Mouse (Mus musculus) liver, postnatal 0 days (tissue): ENCODE results near the gene Iqgap1. TPM values are rescaled to one million over a fixed set of nuclear protein-coding genes. Genes with fewer than 3 reads are reported as not detected.

Experiments used
- ATAC-seq: fragments of 200-750 bp; cut with Nextera tagmentation; 2 replicates; pipeline ENCODE4 v1.8.0; 2017; ENCODE audit warnings: mild to moderate bottlenecking, moderate library complexity
- DNase-seq: peaks from one replicate; pipeline ENCODE4 v3.0.0-alpha.2; 2016
- H3K27ac ChIP-seq: fragments of 300-500 bp; sonication (generic); 2 replicates; pipeline ENCODE4 v1.5.1; 2014; ENCODE audit warnings: antibody characterized with exemption, moderate library complexity, mild to moderate bottlenecking, low read depth
- H3K27me3 ChIP-seq: fragments of 300-500 bp; sonication (generic); 2 replicates; pipeline ENCODE4 v1.6.1; 2014; ENCODE audit warnings: low read length, control low read depth, mixed read lengths; ENCODE audit not compliant: insufficient read depth
- H3K36me3 ChIP-seq: fragments of 300-500 bp; sonication (generic); replicated peaks from 2 replicates; pipeline ENCODE4 v1.6.1; 2014; ENCODE audit warnings: mild to moderate bottlenecking, control low read depth, low read length, moderate library complexity, mixed read lengths; ENCODE audit not compliant: insufficient read depth
- H3K4me1 ChIP-seq: fragments of 300-500 bp; sonication (generic); 2 replicates; pipeline ENCODE4 v1.6.1; 2014; ENCODE audit warnings: antibody characterized with exemption, mild to moderate bottlenecking, control low read depth; ENCODE audit not compliant: insufficient read depth
- H3K4me2 ChIP-seq: fragments of 300-500 bp; sonication (generic); 2 replicates; pipeline ENCODE4 v1.6.1; 2014; ENCODE audit warnings: low read depth, mild to moderate bottlenecking, low read length, moderate library complexity, mixed read lengths
- H3K4me3 ChIP-seq: fragments of 300-500 bp; sonication (generic); 2 replicates; pipeline ENCODE4 v1.5.1; 2014; ENCODE audit warnings: low read depth, low read length
- H3K9ac ChIP-seq: fragments of 300-500 bp; sonication (generic); replicated peaks from 2 replicates; pipeline ENCODE4 v1.6.1; 2014; ENCODE audit warnings: mild to moderate bottlenecking, moderate library complexity
- H3K9me3 ChIP-seq: fragments of 300-500 bp; sonication (generic); 2 replicates; pipeline ENCODE4 v1.6.1; 2016; ENCODE audit warnings: mild to moderate bottlenecking, control low read depth, low read length, mixed read lengths
- CTCF ChIP-seq: sonication (generic); IDR thresholded peaks from 2 replicates; pipeline ENCODE4 v1.5.1; 2016; ENCODE audit warnings: antibody characterized with exemption, low read depth
- EP300 ChIP-seq: IDR thresholded peaks from 2 replicates; pipeline ENCODE4 v1.6.1; 2016; ENCODE audit warnings: antibody characterized with exemption, low read depth, mild to moderate bottlenecking
- WGBS: fragments of 180-500 bp; shearing (Covaris S2); extraction: QIAGEN DNeasy Blood & Tissue Kit; methylation state at CpG from one replicate; pipeline ENCODE4 v1.1.7; 2014; ENCODE audit not compliant: insufficient replicate concordance; 5-methylcytosine and 5-hydroxymethylcytosine counted together
- polyA plus RNA-seq: library from polyadenylated mRNA; unstranded; fragments of >200 nt; fragmentation: Nextera tagmentation; extraction: Ambion mirVana; gene quantifications from 2 replicates; pipeline ENCODE4 v1.2.1, GENCODE M21; 2015

The Iqgap1 gene
- polyA plus RNA-seq, 1 experiment from 2014 or later, result 13.6 TPM

GRCm38 (mm10) chr7:80803173-80803872 is 22.5 kb downstream of the Iqgap1 start:
- peak overlapping the region; percentile 87 for H3K4me3 ChIP-seq
- H3K27me3 ChIP-seq, result no peaks in the 10 kb centered on the region
- peaks cover 11% of the 10 kb centered on the region for H3K36me3 ChIP-seq
- no peaks in the 10 kb centered on the region for H3K9me3 ChIP-seq
- H3K4me1 ChIP-seq, result peaks cover 15% of the 10 kb centered on the region
- DNase-seq (peak; percentile 99), ATAC-seq (peak; percentile 98)
- peak overlapping the region; percentile 92 for H3K27ac ChIP-seq
- 2% methylated on average over 46 of the region's 47 CpGs for WGBS
- H3K9ac ChIP-seq, result peak overlapping the region; percentile 84
- TF ChIP-seq CTCF, result peak; percentile 33
- no peak for TF ChIP-seq EP300
- H3K4me2 ChIP-seq, result peak overlapping the region; percentile 82

- Histone ChIP-seq H3K4me2 (peak overlapping the region; percentile 82), H3K27me3 (no peaks in the 10 kb centered on the region), H3K4me1 (peaks cover 15% of the 10 kb centered on the region), H3K36me3 (peaks cover 17% of the 10 kb centered on the region), H3K9ac (peak overlapping the region; percentile 84), H3K9me3 (no peaks in the 10 kb centered on the region), H3K27ac (peak overlapping the region; percentile 92), H3K4me3 (peak overlapping the region; percentile 87)
- TF ChIP-seq EP300 (no peak), CTCF (no peak)
- WGBS, result 1% methylated on average over 37 of the region's 37 CpGs
- ATAC-seq, result peak; percentile 69
- no peak for DNase-seq
These were observed 23.2 kb downstream of the Iqgap1 start for GRCm38 (mm10) chr7:80802412-80803160.

DNA sequence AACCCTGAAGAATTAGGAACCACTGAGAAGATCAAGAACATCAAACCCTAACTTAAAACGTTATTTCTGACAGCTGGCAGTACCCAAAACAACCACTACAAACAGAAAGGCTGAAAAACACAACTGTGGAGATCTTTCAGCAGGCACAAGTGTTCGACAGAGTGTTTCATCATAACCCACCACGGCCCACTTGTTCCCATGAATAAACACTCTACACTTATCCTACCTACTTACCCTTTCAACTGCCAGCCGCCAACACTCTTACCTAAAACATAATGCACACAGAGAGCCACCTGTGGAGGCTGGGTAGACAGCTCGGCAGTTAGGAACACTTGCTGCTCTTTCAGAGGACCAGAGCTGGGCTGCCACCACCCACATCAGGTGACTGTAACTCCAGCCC is 26.5 kb downstream of the Iqgap1 start:
- TF ChIP-seq EP300 (no peak), CTCF (no peak)
- H3K9ac ChIP-seq, result no peak overlapping the region
- H3K36me3 ChIP-seq, result peaks cover 42% of the 10 kb centered on the region
- WGBS, result 67% methylated on average over 5 of the region's 5 CpGs
- no peak overlapping the region for H3K4me3 ChIP-seq
- H3K27ac ChIP-seq, result no peak overlapping the region
- DNase-seq, result no peak
- H3K27me3 ChIP-seq, result no peaks in the 10 kb centered on the region
- H3K4me2 ChIP-seq, result no peak overlapping the region
- ATAC-seq, result no peak
- H3K9me3 ChIP-seq, result no peaks in the 10 kb centered on the region
- peaks cover 15% of the 10 kb centered on the region for H3K4me1 ChIP-seq

DNA sequence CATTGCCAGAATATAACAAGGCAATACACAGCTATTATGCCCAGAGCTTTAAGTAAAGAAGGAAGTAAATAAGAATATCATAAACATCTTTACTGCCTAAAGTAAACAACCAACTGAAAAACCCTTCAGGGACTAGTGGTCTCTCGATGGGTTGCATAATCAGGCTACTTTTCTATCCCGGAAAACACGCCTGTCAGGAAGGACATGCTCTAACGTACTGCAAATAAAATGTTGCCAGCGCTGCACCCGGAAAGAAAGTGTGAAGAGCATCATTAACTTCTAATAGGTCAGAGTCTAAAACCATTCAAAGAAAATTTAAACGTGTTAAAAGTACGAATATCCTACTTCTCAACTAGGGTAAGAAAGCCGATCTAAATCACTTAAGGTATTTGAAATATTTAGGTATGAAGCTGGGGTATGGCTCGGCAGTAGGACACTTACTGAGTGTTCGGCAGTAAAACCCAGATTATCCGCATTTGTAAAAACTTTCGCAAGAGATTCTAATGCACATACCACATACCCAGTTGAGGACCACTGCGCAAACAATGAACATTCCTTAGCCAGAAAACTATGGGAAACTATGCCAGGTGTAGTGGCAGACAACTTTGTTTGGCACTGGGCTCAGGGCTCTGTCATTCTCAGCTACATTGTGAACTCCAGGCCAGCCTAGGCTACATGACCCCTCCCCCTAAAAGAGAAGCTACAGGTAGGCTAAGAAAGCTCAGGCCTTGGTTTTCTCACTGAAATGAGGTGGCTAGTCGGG is 28.8 kb downstream of the Iqgap1 start:
- no peaks in the 10 kb centered on the region for H3K27me3 ChIP-seq
- no peak overlapping the region for H3K4me3 ChIP-seq
- peaks cover 5% of the 10 kb centered on the region for H3K4me1 ChIP-seq
- DNase-seq, result no peak
- H3K36me3 ChIP-seq, result peaks cover 47% of the 10 kb centered on the region
- H3K9me3 ChIP-seq, result no peaks in the 10 kb centered on the region
- H3K27ac ChIP-seq, result no peak overlapping the region
- no peak for ATAC-seq
- no peak overlapping the region for H3K4me2 ChIP-seq
- WGBS, result 79% methylated on average over 15 of the region's 15 CpGs
- TF ChIP-seq CTCF (no peak), EP300 (no peak)
- H3K9ac ChIP-seq, result no peak overlapping the region

- Histone ChIP-seq H3K4me1 (no peaks in the 10 kb centered on the region), H3K4me2 (no peak overlapping the region), H3K36me3 (peaks cover 47% of the 10 kb centered on the region), H3K27ac (no peak overlapping the region), H3K9me3 (no peaks in the 10 kb centered on the region), H3K4me3 (no peak overlapping the region), H3K27me3 (no peaks in the 10 kb centered on the region), H3K9ac (no peak overlapping the region)
- 82% methylated on average over 6 of the region's 6 CpGs for WGBS
- TF ChIP-seq EP300, result no peak
- no peak for TF ChIP-seq CTCF
- DNase-seq, result no peak
- no peak for ATAC-seq
These were observed 29.5 kb downstream of the Iqgap1 start for GRCm38 (mm10) chr7:80796258-80796657.

GRCm38 (mm10) chr7:80789534-80789933 is 36.2 kb downstream of the Iqgap1 start:
- no peaks in the 10 kb centered on the region for H3K27me3 ChIP-seq
- H3K4me2 ChIP-seq, result no peak overlapping the region
- DNase-seq (no peak), ATAC-seq (peak; percentile 48; the same call in 1 of the 2 replicates)
- H3K9ac ChIP-seq, result no peak overlapping the region
- H3K36me3 ChIP-seq, result peaks cover 5% of the 10 kb centered on the region; the same call in 1 of the 2 replicates
- peak overlapping the region; percentile 60 for H3K27ac ChIP-seq
- TF ChIP-seq EP300 (no peak), CTCF (no peak)
- 41% methylated on average over 5 of the region's 5 CpGs for WGBS
- H3K9me3 ChIP-seq, result no peaks in the 10 kb centered on the region
- H3K4me1 ChIP-seq, result peaks cover 12% of the 10 kb centered on the region; the same call in 1 of the 2 replicates
- no peak overlapping the region for H3K4me3 ChIP-seq
